Mouse (Mus musculus) bone marrow macrophage, adult 2 months (primary cell): Measurements from ENCODE around the gene Grin2b.

Source experiments
- CTCF ChIP-seq: IDR thresholded peaks from 2 replicates; pipeline ENCODE4 v1.5.1; 2012; ENCODE audit warnings: low read depth, mild to moderate bottlenecking, low read length, moderate library complexity
- POLR2A ChIP-seq: IDR thresholded peaks from 2 replicates; pipeline ENCODE4 v1.6.1; 2012; ENCODE audit warnings: mild to moderate bottlenecking, low read depth, low read length, borderline replicate concordance

GRCm38 (mm10) chr6:135911131-135911530 lies 262.2 kb downstream of the Grin2b start:
- no peak for TF ChIP-seq CTCF
- TF ChIP-seq POLR2A = no peak
